Mouse (Mus musculus) limb, embryonic 14.5 days (tissue): ENCODE data around the gene Tep1. TPM values are rescaled to one million over a fixed set of nuclear protein-coding genes. Genes with fewer than 3 reads are reported as not detected.

Experiments
- ATAC-seq: fragments of 200-750 bp; cut with Nextera tagmentation; 2 replicates; pipeline ENCODE4 v1.8.0; 2017; ENCODE audit warnings: low read depth, moderate number of reproducible peaks, moderate TSS enrichment; ENCODE audit not compliant: low FRiP score
- DNase-seq: peaks from one replicate; pipeline ENCODE4 v3.0.0-alpha.2; 2015; ENCODE audit warnings: low spot score
- H3K27ac ChIP-seq: fragments of 300-500 bp; sonication (generic); replicated peaks from 2 replicates; pipeline ENCODE4 v1.5.1; 2014; ENCODE audit warnings: low read depth, mild to moderate bottlenecking, low read length, moderate library complexity, mixed read lengths
- H3K27me3 ChIP-seq: fragments of 300-500 bp; sonication (generic); 2 replicates; pipeline ENCODE4 v1.6.1; 2014; ENCODE audit warnings: low read length, mixed read lengths; ENCODE audit not compliant: control insufficient read depth, insufficient read depth
- H3K36me3 ChIP-seq: fragments of 300-500 bp; sonication (generic); 2 replicates; pipeline ENCODE4 v1.6.1; 2014; ENCODE audit warnings: mild to moderate bottlenecking, low read length, moderate library complexity, mixed read lengths; ENCODE audit not compliant: control insufficient read depth, insufficient read depth
- H3K4me1 ChIP-seq: fragments of 300-500 bp; sonication (generic); 2 replicates; pipeline ENCODE4 v1.6.1; 2014; ENCODE audit warnings: antibody characterized with exemption, low read length, mixed read lengths; ENCODE audit not compliant: control insufficient read depth, insufficient read depth
- H3K4me2 ChIP-seq: fragments of 300-500 bp; sonication (generic); replicated peaks from 2 replicates; pipeline ENCODE4 v1.6.1; 2014; ENCODE audit warnings: low read depth, mild to moderate bottlenecking, low read length, moderate library complexity; ENCODE audit not compliant: severe bottlenecking
- H3K4me3 ChIP-seq: fragments of 300-500 bp; sonication (generic); replicated peaks from 2 replicates; pipeline ENCODE4 v1.5.1; 2014; ENCODE audit warnings: low read length
- H3K9ac ChIP-seq: fragments of 300-500 bp; sonication (generic); 2 replicates; pipeline ENCODE4 v1.6.1; 2014; ENCODE audit warnings: mild to moderate bottlenecking, low read depth, low read length, moderate library complexity; ENCODE audit not compliant: severe bottlenecking
- H3K9me3 ChIP-seq: fragments of 300-500 bp; sonication (generic); 2 replicates; pipeline ENCODE4 v1.6.1; 2016; ENCODE audit warnings: low read length; ENCODE audit not compliant: control insufficient read depth
- POLR2A ChIP-seq: fragments of 200-500 bp; IDR thresholded peaks from 2 replicates; pipeline ENCODE4 v1.8.0; 2012; ENCODE audit warnings: inconsistent platforms, mild to moderate bottlenecking, moderate library complexity, borderline replicate concordance; ENCODE audit not compliant: insufficient read depth, insufficient read length; ENCODE audit errors: extremely low read depth
- WGBS: fragments of 180-500 bp; shearing (Covaris S2); extraction: QIAGEN DNeasy Blood & Tissue Kit; methylation state at CpG from one replicate; pipeline ENCODE4 v1.1.7; 2014; 5-methylcytosine and 5-hydroxymethylcytosine counted together
- polyA plus RNA-seq, 2 experiments: library from polyadenylated mRNA; depleted of rRNA in 1 of 2; stranded (reverse) in 1 of 2; unstranded in 1 of 2; fragments of >200 nt; fragmentation: Nextera tagmentation in 1 of 2; extraction: Ambion mirVana in 1 of 2; gene quantifications; 2 replicates each; pipeline versions ENCODE4 v1.2.1 to v1.2.3; 2012 to 2014

Tep1 gene
- polyA plus RNA-seq, 2 experiments = 9.5 to 10.5 TPM

DNA sequence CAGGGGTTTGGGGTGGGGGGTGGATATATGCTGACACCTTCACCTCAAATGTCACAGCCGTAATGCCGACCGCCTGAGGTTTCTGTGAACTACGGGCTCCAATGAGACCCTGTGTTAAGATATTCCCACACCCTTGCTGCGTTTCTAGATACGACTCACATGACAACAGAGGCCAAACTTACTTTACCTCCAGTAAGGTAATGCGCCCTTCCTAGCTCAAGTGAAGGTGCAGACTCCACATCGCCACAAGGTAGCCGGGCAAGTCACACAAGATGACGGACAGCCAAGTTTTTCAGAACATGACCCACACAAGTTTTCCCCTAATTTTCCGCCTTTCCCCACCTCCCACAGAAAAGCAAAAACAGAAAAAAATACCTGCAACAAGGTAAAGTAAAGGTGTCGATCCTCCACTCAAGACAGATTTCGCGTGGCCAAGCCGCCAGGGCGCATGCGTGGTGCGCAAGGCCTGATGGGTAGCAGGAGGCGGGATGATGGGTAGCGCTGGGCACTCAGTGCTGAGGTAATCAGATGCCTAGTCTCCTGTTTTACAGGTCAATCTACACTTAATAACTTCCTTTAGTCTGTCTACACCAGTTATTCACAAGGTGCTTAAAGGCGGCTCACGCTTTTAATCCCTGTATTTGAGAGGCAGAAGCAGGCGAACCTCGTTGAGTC lies 75.0 kb downstream of the Tep1 start:
- Histone ChIP-seq H3K27ac (no peak overlapping the region), H3K27me3 (no peaks in the 10 kb centered on the region), H3K4me1 (no peaks in the 10 kb centered on the region), H3K9me3 (no peaks in the 10 kb centered on the region), H3K9ac (no peak overlapping the region), H3K36me3 (no peaks in the 10 kb centered on the region), H3K4me3 (no peak overlapping the region), H3K4me2 (no peak overlapping the region)
- no peak for TF ChIP-seq POLR2A
- ATAC-seq = no peak
- WGBS = 90% methylated on average over 24 of the region's 24 CpGs
- DNase-seq = no peak

- TF ChIP-seq POLR2A = no peak
- Histone ChIP-seq H3K27me3 (no peaks in the 10 kb centered on the region), H3K4me1 (peaks cover 5% of the 10 kb centered on the region; the same call in 1 of the 2 replicates), H3K9ac (no peak overlapping the region), H3K4me3 (no peak overlapping the region), H3K9me3 (no peaks in the 10 kb centered on the region), H3K4me2 (no peak overlapping the region), H3K36me3 (no peaks in the 10 kb centered on the region), H3K27ac (no peak overlapping the region)
- 23% methylated on average over 2 of the region's 2 CpGs for WGBS
- ATAC-seq = no peak
- peak; percentile 26 for DNase-seq
Observed at GRCm38 (mm10) chr14:50788157-50788556, 82.2 kb downstream of the Tep1 start.

- ATAC-seq (peak; percentile 95), DNase-seq (peak; percentile 84)
- Histone ChIP-seq H3K4me3 (peak within 1 kb of the TSS; percentile 70), H3K36me3 (peaks cover 16% of the 10 kb centered on the region), H3K9me3 (no peaks in the 10 kb centered on the region), H3K9ac (peak within 1 kb of the TSS; percentile 78), H3K4me1 (peaks cover 5% of the 10 kb centered on the region; the same call in 1 of the 2 replicates), H3K27ac (peak within 1 kb of the TSS; percentile 61), H3K27me3 (no peaks in the 10 kb centered on the region), H3K4me2 (peak within 1 kb of the TSS; percentile 53)
- peak; percentile 52; the same call in 1 of the 2 replicates for TF ChIP-seq POLR2A
- 0% methylated on average over 16 of the region's 21 CpGs for WGBS
Observed at GRCm38 (mm10) chr14:50785251-50785637, 85.1 kb downstream of the Tep1 start, which contains the start of gene Ttc5. TSS of gene Ttc5 (minus strand) at chr14:50785519.

GRCm38 (mm10) chr14:50784391-50785250 lies 85.7 kb downstream of the Tep1 start:
- Histone ChIP-seq H3K9ac (peak overlapping the region; percentile 78), H3K4me3 (peak overlapping the region; percentile 70), H3K27ac (peak overlapping the region; percentile 61), H3K27me3 (no peaks in the 10 kb centered on the region), H3K4me1 (peaks cover 5% of the 10 kb centered on the region; the same call in 1 of the 2 replicates), H3K9me3 (no peaks in the 10 kb centered on the region), H3K36me3 (peaks cover 21% of the 10 kb centered on the region), H3K4me2 (peak overlapping the region; percentile 53)
- DNase-seq = peak; percentile 21
- TF ChIP-seq POLR2A = no peak
- ATAC-seq = no peak
- 25% methylated on average over 16 of the region's 16 CpGs for whole genome bisulfite sequencing

DNA sequence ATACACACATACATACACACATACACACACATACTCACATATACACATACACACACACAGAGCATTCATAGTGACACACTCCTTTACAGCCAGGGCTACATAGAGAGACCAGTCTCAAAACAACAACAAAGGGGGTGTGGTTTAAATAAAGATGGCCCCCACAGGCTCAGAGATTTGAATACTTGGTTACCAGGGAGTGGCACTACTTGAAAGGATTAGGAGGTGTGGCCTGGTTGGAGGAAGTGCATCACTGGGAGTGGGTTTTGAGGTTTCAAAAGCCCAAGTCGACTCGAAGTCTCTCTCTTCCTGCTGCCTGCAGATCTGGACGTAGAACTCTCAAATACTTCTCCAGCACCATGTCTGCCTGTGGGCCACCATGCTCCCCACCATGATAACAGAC lies 88.2 kb downstream of the Tep1 start:
- H3K4me3 ChIP-seq = no peak overlapping the region
- TF ChIP-seq POLR2A = no peak
- H3K36me3 ChIP-seq = peaks cover 29% of the 10 kb centered on the region
- no peak overlapping the region for H3K9ac ChIP-seq
- peaks cover 5% of the 10 kb centered on the region; the same call in 1 of the 2 replicates for H3K4me1 ChIP-seq
- no peak overlapping the region for H3K27ac ChIP-seq
- H3K27me3 ChIP-seq = no peaks in the 10 kb centered on the region
- no peak for DNase-seq
- H3K9me3 ChIP-seq = no peaks in the 10 kb centered on the region
- H3K4me2 ChIP-seq = no peak overlapping the region
- WGBS = 90% methylated on average over 3 of the region's 3 CpGs
- no peak for ATAC-seq

Other genes with a start within 250 kb of the Tep1 start
- gene Olfr745, start 231.2 kb downstream of the Tep1 start, polyA plus RNA-seq (2012; rRNA removed) = not detected in 2 replicates
- gene Olfr745, start 231.2 kb downstream of the Tep1 start, polyA plus RNA-seq (2014; fragmentation: Nextera tagmentation; extraction: Ambion mirVana) = not detected in 2 replicates
- gene Olfr746, start 223.5 kb downstream of the Tep1 start, polyA plus RNA-seq (2012; rRNA removed) = not detected in 2 replicates
- gene Olfr746, start 223.5 kb downstream of the Tep1 start, polyA plus RNA-seq (2014; fragmentation: Nextera tagmentation; extraction: Ambion mirVana) = not detected in 2 replicates
- not detected in 2 replicates for gene Olfr747, start 177.4 kb downstream of the Tep1 start, polyA plus RNA-seq (2012; rRNA removed)
- not detected in 2 replicates for gene Olfr747, start 177.4 kb downstream of the Tep1 start, polyA plus RNA-seq (2014; fragmentation: Nextera tagmentation; extraction: Ambion mirVana)
- gene Olfr748, start 163.2 kb downstream of the Tep1 start, polyA plus RNA-seq (2012; rRNA removed) = not detected in 2 replicates
- gene Olfr748, start 163.2 kb downstream of the Tep1 start, polyA plus RNA-seq (2014; fragmentation: Nextera tagmentation; extraction: Ambion mirVana) = not detected in 2 replicates
- gene Olfr749, start 125.5 kb downstream of the Tep1 start, polyA plus RNA-seq (2012; rRNA removed) = not detected in 2 replicates
- not detected in 2 replicates for gene Olfr749, start 125.5 kb downstream of the Tep1 start, polyA plus RNA-seq (2014; fragmentation: Nextera tagmentation; extraction: Ambion mirVana)
- gene Ttc5, start 85.0 kb downstream of the Tep1 start, polyA plus RNA-seq (2012; rRNA removed) = 75.6 and 77.4 TPM in 2 replicates
- 63.2 and 67.6 TPM in 2 replicates for gene Ttc5, start 85.0 kb downstream of the Tep1 start, polyA plus RNA-seq (2014; fragmentation: Nextera tagmentation; extraction: Ambion mirVana)
- gene Ccnb1ip1, start 62.8 kb downstream of the Tep1 start, polyA plus RNA-seq (2012; rRNA removed) = not detected in 2 replicates
- not detected in 2 replicates for gene Ccnb1ip1, start 62.8 kb downstream of the Tep1 start, polyA plus RNA-seq (2014; fragmentation: Nextera tagmentation; extraction: Ambion mirVana)
- 65.4 and 86.6 TPM in 2 replicates for gene Parp2, start 62.7 kb downstream of the Tep1 start, polyA plus RNA-seq (2012; rRNA removed)
- gene Parp2, start 62.7 kb downstream of the Tep1 start, polyA plus RNA-seq (2014; fragmentation: Nextera tagmentation; extraction: Ambion mirVana) = 54.0 and 57.8 TPM in 2 replicates
- 0.17 and 0.28 TPM in 2 replicates for gene Klhl33, start 26.9 kb upstream of the Tep1 start, polyA plus RNA-seq (2012; rRNA removed)
- gene Klhl33, start 26.9 kb upstream of the Tep1 start, polyA plus RNA-seq (2014; fragmentation: Nextera tagmentation; extraction: Ambion mirVana) = 0.08 and 0.11 TPM in 2 replicates
- 116 and 137 TPM in 2 replicates for gene Osgep, start 54.3 kb upstream of the Tep1 start, polyA plus RNA-seq (2012; rRNA removed)
- gene Osgep, start 54.3 kb upstream of the Tep1 start, polyA plus RNA-seq (2014; fragmentation: Nextera tagmentation; extraction: Ambion mirVana) = 163 and 164 TPM in 2 replicates
- gene Apex1, start 54.4 kb upstream of the Tep1 start, polyA plus RNA-seq (2012; rRNA removed) = 127 and 143 TPM in 2 replicates
- 218 and 219 TPM in 2 replicates for gene Apex1, start 54.4 kb upstream of the Tep1 start, polyA plus RNA-seq (2014; fragmentation: Nextera tagmentation; extraction: Ambion mirVana)
- 82.3 and 122 TPM in 2 replicates for gene Pip4p1, start 60.3 kb upstream of the Tep1 start, polyA plus RNA-seq (2012; rRNA removed)
- gene Pip4p1, start 60.3 kb upstream of the Tep1 start, polyA plus RNA-seq (2014; fragmentation: Nextera tagmentation; extraction: Ambion mirVana) = 50.3 and 54.0 TPM in 2 replicates
- gene Pnp, start 60.5 kb upstream of the Tep1 start, polyA plus RNA-seq (2012; rRNA removed) = 37.7 and 42.1 TPM in 2 replicates
- 52.4 and 52.6 TPM in 2 replicates for gene Pnp, start 60.5 kb upstream of the Tep1 start, polyA plus RNA-seq (2014; fragmentation: Nextera tagmentation; extraction: Ambion mirVana)
- 42.1 and 42.8 TPM in 2 replicates for gene Gm49342, start 74.0 kb upstream of the Tep1 start, polyA plus RNA-seq (2012; rRNA removed)
- gene Gm49342, start 74.0 kb upstream of the Tep1 start, polyA plus RNA-seq (2014; fragmentation: Nextera tagmentation; extraction: Ambion mirVana) = not detected in 2 replicates
- 0.15 and 0.31 TPM in 2 replicates for gene Pnp2, start 85.4 kb upstream of the Tep1 start, polyA plus RNA-seq (2012; rRNA removed)
- gene Pnp2, start 85.4 kb upstream of the Tep1 start, polyA plus RNA-seq (2014; fragmentation: Nextera tagmentation; extraction: Ambion mirVana) = 0.37 and 0.39 TPM in 2 replicates
- gene Rnase10, start 137.2 kb upstream of the Tep1 start, polyA plus RNA-seq (2012; rRNA removed) = 0.13 and 0.18 TPM in 2 replicates
- not detected in 2 replicates for gene Rnase10, start 137.2 kb upstream of the Tep1 start, polyA plus RNA-seq (2014; fragmentation: Nextera tagmentation; extraction: Ambion mirVana)
- 0.05 TPM in 1 of 2 replicates, not detected in the other for gene Rnase9, start 171.3 kb upstream of the Tep1 start, polyA plus RNA-seq (2012; rRNA removed)
- gene Rnase9, start 171.3 kb upstream of the Tep1 start, polyA plus RNA-seq (2014; fragmentation: Nextera tagmentation; extraction: Ambion mirVana) = not detected in 2 replicates
- gene Rnase11, start 179.6 kb upstream of the Tep1 start, polyA plus RNA-seq (2012; rRNA removed) = not detected in 2 replicates
- gene Rnase11, start 179.6 kb upstream of the Tep1 start, polyA plus RNA-seq (2014; fragmentation: Nextera tagmentation; extraction: Ambion mirVana) = not detected in 2 replicates
- 0.14 and 0.17 TPM in 2 replicates for gene Rnase12, start 187.1 kb upstream of the Tep1 start, polyA plus RNA-seq (2012; rRNA removed)
- gene Rnase12, start 187.1 kb upstream of the Tep1 start, polyA plus RNA-seq (2014; fragmentation: Nextera tagmentation; extraction: Ambion mirVana) = not detected in 2 replicates
- gene Olfr750, start 203.9 kb upstream of the Tep1 start, polyA plus RNA-seq (2012; rRNA removed) = not detected in 2 replicates
- gene Olfr750, start 203.9 kb upstream of the Tep1 start, polyA plus RNA-seq (2014; fragmentation: Nextera tagmentation; extraction: Ambion mirVana) = not detected in 2 replicates
- gene Rnase4, start 220.5 kb upstream of the Tep1 start, polyA plus RNA-seq (2012; rRNA removed) = 66.2 and 67.4 TPM in 2 replicates
- 51.9 and 59.4 TPM in 2 replicates for gene Rnase4, start 220.5 kb upstream of the Tep1 start, polyA plus RNA-seq (2014; fragmentation: Nextera tagmentation; extraction: Ambion mirVana)
- gene Ang, start 220.6 kb upstream of the Tep1 start, polyA plus RNA-seq (2012; rRNA removed) = 9.7 and 13.6 TPM in 2 replicates
- gene Ang, start 220.6 kb upstream of the Tep1 start, polyA plus RNA-seq (2014; fragmentation: Nextera tagmentation; extraction: Ambion mirVana) = 7.3 and 8.3 TPM in 2 replicates
- gene Eddm3b, start 243.9 kb upstream of the Tep1 start, polyA plus RNA-seq (2012; rRNA removed) = 0.04 TPM in 1 of 2 replicates, not detected in the other
- gene Eddm3b, start 243.9 kb upstream of the Tep1 start, polyA plus RNA-seq (2014; fragmentation: Nextera tagmentation; extraction: Ambion mirVana) = not detected in 2 replicates